Mouse (Mus musculus) neural tube, embryonic 10.5 days (tissue): ENCODE data around the gene 1700003E16Rik.
A peak's percentile ranks its signal among the peaks of the same experiment; 100 is the strongest.

Source experiments
- DNase-seq: peaks from one replicate; pipeline ENCODE4 v3.0.0-alpha.2; 2017; ENCODE audit warnings: low spot score; ENCODE audit errors: extremely low spot score

Gene 1700003E16Rik

GRCm38 (mm10) chr6:83156259-83156684 lies at the start of gene 1700003E16Rik, which contains the start of gene Wdr54:
1700003E16Rik (plus strand) TSS chr6:83156404.
Wdr54 (minus strand) TSS chr6:83156397.
- peak; percentile 88 for DNase-seq

- peak; percentile 85 for DNase-seq
These were observed 48.4 kb upstream of the 1700003E16Rik start for GRCm38 (mm10) chr6:83107566-83108400.

GRCm38 (mm10) chr6:83108762-83109668 lies 47.2 kb upstream of the 1700003E16Rik start, which contains the start of gene Mrpl53:
Mrpl53 (plus strand) TSS chr6:83109040.
- DNase-seq: peak; percentile 86

DNA sequence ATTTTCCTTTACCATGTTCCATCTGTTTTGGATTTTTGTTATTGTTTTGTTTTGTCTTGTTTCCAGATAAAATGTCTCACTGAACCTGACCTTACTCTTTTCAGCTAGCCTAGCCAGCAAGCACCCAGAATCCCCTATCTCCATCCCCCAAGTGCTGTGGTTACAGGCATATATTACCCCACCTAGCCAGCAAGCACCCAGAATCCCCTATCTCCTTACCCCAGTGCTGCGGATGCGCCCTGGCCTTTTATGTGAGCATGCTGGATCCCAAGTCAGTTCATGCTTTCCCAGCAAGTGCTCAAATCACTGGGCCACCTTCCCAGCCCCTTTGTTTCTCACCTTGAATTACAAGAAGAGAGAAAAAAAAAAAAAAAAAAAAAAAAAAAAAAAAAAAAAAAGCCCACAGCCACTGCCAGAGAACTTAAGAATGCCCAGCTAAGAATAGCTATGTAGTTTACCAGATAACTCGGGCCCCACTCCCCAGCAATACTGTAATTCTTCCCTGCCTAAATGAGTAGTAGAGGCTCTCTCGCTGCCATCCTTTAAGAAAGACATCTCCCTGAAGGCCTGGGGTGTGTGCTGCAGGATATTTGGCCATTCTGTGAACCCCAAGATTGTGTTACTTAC lies 44.6 kb upstream of the 1700003E16Rik start:
- DNase-seq: no peak

GRCm38 (mm10) chr6:83115011-83115671 lies 41.1 kb upstream of the 1700003E16Rik start, which contains the start of gene Mogs:
Mogs (plus strand) TSS chr6:83115496.
- DNase-seq: peak; percentile 96

DNA sequence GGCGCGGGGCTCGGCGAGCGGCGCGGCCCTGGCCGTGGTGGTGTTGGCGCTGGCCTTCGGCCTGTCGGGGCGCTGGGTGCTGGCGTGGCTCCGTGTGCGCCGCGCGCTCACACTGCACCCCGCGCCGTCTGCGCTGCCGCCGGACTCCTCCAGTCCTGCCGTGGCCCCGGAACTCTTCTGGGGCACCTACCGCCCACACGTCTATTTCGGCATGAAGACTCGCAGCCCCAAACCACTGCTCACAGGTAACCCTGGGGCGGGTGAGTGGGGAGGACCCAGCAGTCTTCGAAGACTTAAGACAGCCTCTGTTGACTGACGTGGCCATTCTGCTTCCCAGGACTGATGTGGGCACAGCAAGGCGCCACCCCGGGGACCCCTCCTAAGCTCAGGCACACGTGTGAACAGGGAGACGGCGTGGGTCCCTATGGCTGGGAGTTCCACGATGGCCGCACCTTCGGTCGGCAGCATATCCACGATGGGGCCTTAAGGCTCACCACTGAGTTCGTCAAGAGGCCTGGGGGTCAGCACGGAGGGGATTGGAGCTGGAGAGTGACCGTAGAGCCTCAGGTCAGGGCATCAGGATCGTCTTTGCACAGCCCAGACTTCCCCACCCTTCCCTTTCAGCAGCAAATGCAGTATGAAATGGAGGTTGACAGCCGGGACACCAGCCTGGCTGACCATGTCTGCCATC lies 40.4 kb upstream of the 1700003E16Rik start:
- peak; percentile 47 for DNase-seq

GRCm38 (mm10) chr6:83116373-83117164 lies 39.6 kb upstream of the 1700003E16Rik start:
- no peak for DNase-seq

DNA sequence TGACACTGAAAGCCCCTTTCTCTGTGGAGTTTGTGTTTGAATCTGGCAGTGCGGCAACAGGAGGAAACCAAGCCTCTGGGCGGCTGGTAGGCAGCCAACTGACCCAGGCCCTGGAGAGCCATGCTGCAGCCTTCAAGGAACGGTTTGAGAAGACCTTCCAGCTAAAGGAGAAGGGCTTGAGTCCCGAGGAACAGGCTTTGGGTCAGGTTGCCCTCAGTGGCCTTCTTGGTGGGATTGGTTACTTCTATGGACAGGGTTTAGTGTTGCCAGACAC lies 39.1 kb upstream of the 1700003E16Rik start:
- no peak for DNase-seq

GRCm38 (mm10) chr6:83117616-83118015 lies 38.6 kb upstream of the 1700003E16Rik start:
- no peak for DNase-seq

- no peak for DNase-seq
These were observed 37.8 kb upstream of the 1700003E16Rik start for GRCm38 (mm10) chr6:83118369-83118768.

GRCm38 (mm10) chr6:83118825-83119733 lies 37.1 kb upstream of the 1700003E16Rik start:
- no peak for DNase-seq

GRCm38 (mm10) chr6:83119734-83120051 lies 36.5 kb upstream of the 1700003E16Rik start:
- no peak for DNase-seq

DNA sequence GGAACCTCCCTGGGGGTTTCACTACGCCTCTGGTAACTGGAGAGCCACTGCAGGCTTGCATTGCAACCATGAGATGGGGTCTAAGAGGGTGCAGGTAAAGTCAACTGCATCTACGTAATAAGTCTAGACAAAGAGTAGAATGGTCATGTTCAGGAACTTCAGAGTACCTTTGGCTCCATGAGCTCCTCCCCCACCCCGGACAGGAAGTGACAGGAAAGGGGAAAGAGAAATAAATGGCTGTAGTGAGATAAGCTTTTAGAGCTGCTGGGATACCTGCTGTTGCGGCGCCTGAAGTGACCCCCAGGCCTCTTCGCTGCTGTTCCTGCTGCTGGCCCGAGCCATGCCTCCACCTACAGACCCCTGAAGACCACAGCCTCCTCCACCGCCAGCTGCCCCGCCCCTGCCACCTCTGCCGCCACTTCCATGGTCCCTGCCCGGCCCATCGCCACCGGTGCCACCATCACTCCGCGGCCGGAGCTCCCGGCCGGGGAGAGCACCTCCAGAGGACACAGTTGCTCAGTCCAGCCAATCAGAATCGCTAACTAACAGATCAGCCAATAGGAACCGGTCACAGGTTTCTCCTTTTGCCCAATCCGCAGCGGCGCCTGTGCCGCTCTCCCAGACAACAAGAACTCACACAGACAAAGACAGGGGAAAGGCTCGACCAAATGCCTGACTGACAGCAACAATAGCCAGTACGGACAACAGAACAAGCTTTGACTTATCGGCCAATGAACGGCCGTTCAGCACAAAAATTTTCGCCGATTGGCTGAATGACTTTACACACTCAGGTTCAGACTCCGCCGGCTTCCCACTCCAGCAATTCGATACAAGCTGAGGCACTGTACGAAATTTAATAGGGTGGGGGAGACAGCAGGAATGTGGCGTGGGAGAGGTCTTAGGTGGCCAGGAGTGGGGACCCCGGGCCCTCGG lies 35.0 kb upstream of the 1700003E16Rik start, which contains the start of gene Wbp1:
Gene Wbp1 (minus strand): TSS at position 630 of the 933 bp plus-strand sequence.
- peak; percentile 90 for DNase-seq

GRCm38 (mm10) chr6:83121863-83122710 lies 34.1 kb upstream of the 1700003E16Rik start:
- no peak for DNase-seq

DNA sequence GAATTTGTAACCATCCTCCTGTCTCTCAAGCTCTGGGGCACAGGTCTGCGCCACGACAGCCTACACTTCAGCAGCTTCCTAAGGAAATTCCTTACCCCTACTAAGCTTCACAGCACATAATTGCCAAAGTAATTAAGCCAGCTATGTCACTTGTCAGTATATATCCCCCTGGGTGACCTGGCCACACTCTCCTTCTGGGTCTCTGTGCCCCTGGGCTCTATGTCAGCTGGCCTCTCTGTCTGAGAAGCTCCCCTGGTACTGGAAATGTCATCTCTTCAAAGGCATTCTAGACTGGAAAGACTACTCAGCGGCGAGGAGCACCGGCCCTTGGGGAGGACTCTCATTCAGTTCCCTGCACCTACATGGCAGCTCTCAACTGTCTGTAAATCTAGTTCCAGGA lies 33.2 kb upstream of the 1700003E16Rik start:
- DNase-seq: no peak

DNA sequence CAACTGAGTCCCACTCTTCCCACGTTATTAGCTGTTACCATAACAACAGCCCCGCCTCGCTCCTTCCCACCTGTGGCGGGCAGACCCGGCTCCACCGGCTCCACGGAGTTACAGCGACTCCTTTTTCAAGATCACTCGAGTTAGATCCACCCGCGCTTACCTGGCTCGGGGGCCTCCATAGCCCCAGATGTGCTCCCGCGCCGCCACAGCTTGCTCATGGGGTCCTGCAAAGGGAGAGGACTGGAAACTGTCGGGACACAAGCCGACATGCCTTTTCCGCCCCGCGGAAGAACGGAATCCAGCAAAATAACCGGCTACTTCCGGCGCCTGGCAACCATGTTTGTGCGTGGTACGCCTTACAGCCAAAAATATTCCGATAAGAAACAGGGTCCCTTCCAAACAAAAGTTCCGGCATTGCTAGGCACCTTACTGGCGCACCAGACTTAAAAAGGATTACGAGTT lies 31.3 kb upstream of the 1700003E16Rik start:
- DNase-seq: peak; percentile 94
